In the genomic region with DNA sequence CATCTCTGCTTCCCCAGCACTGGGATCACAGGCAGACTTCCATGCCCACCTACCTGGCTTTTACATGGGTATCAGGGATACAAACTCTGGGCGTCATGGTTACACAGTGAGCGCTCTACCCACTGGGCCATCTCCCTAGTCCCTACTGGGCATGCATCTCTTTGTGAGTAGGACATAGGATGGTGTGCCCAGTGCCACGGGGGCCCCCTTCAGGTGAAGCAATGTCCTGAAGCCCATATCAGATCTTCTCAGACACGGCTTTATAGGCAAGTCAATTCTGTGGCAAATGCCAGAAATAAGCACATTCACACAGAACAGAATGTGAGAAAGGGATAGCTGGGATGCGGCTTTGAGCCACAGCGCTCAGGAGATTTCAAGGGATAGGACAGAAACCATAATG, we compare ENCODE assay signal across 23 mouse cellular contexts. TPM values are rescaled to one million over a fixed set of nuclear protein-coding genes. Genes with fewer than 3 reads are reported as not detected.
DNase-seq lines count a peak whose midpoint lies in the region; ATAC-seq and TF ChIP-seq lines count a peak whose summit lies in the region.
"Had no signal": no experiment of that assay in that cellular context is flagged by ENCODE, and none has a peak within 500 bp of the region (broad histone marks: within the 10 kb centered on the region; RNA-seq: fewer than 3 reads in every experiment).

No protein-coding gene starts in this region.

- H3K9me3 ChIP-seq in liver, embryonic 15.5 days (replicated peaks), result no peaks in the 10 kb centered on the region
- H3K9me3 ChIP-seq in forebrain, embryonic 10.5 days, result no peaks in the 10 kb centered on the region
- H3K9me3 ChIP-seq in midbrain, embryonic 13.5 days, result no peaks in the 10 kb centered on the region
- H3K9me3 ChIP-seq: hindbrain, embryonic 13.5 days; limb, embryonic 10.5 days; stomach, embryonic 15.5 days had no signal

- 72% methylated on average over 6 of the region's 6 CpGs for WGBS in thymus, adult 2 months
- 60% methylated on average over 6 of the region's 6 CpGs for WGBS in liver, embryonic 15.5 days (ENCODE audit: insufficient replicate concordance)
- 80% methylated on average over 6 of the region's 6 CpGs for WGBS in forebrain, embryonic 10.5 days
- 88% methylated on average over 6 of the region's 6 CpGs for WGBS in midbrain, embryonic 13.5 days

- no peak overlapping the region for H3K9ac ChIP-seq in liver, embryonic 15.5 days
- no peak overlapping the region for H3K9ac ChIP-seq in midbrain, embryonic 13.5 days (replicated peaks)
- H3K9ac ChIP-seq: hindbrain, embryonic 13.5 days; stomach, embryonic 15.5 days had no signal

- H3K4me3 ChIP-seq in layer of hippocampus, adult 2 months, result no peak overlapping the region
- no peak overlapping the region for H3K4me3 ChIP-seq in thymus, adult 2 months (ENCODE audit: control insufficient read depth, insufficient read depth, low read length)
- H3K4me3 ChIP-seq in liver, embryonic 15.5 days (replicated peaks), result no peak overlapping the region
- H3K4me3 ChIP-seq in forebrain, embryonic 10.5 days, result no peak overlapping the region
- H3K4me3 ChIP-seq in midbrain, embryonic 13.5 days (replicated peaks), result no peak overlapping the region
- H3K4me3 ChIP-seq: hindbrain, embryonic 13.5 days; limb, embryonic 10.5 days; myocyte; stomach, embryonic 15.5 days had no signal

- peaks cover 39% of the 10 kb centered on the region for H3K4me1 ChIP-seq in thymus, adult 2 months (replicated peaks; ENCODE audit: control insufficient read depth, insufficient read depth, low read length)
- peaks cover 33% of the 10 kb centered on the region for H3K4me1 ChIP-seq in liver, embryonic 15.5 days (replicated peaks)
- H3K4me1 ChIP-seq in forebrain, embryonic 10.5 days, result peaks cover 14% of the 10 kb centered on the region
- 0 out of 2 replicates have a peak, but pooled peaks cover 8% of the 10 kb centered on the region for H3K4me1 ChIP-seq in midbrain, embryonic 13.5 days (replicated peaks)

- H3K27ac ChIP-seq in layer of hippocampus, adult 2 months, result no peak overlapping the region
- no peak overlapping the region for H3K27ac ChIP-seq in thymus, adult 2 months (ENCODE audit: control insufficient read depth, insufficient read depth, low read length)
- no peak overlapping the region for H3K27ac ChIP-seq in liver, embryonic 15.5 days (replicated peaks)
- H3K27ac ChIP-seq in forebrain, embryonic 10.5 days, result no peak overlapping the region
- H3K27ac ChIP-seq in midbrain, embryonic 13.5 days, result no peak overlapping the region
- H3K27ac ChIP-seq: hindbrain, embryonic 13.5 days; limb, embryonic 10.5 days; stomach, embryonic 15.5 days had no signal

- TF ChIP-seq POLR2A in thymus, adult 2 months (IDR thresholded peaks at IDR 0.05; ENCODE audit: control insufficient read depth, extremely low read depth, insufficient read depth, low read length, poor library complexity), result no peak

- ATAC-seq in liver, embryonic 15.5 days (ENCODE audit: insufficient read depth), result no peak
- ATAC-seq in midbrain, embryonic 13.5 days, result no peak
- ATAC-seq: forebrain, embryonic 14.5 days; inflammation-experienced regulatory T-cells, adult 6 months; lung, postnatal 0 days; midbrain, embryonic 16.5 days had no signal

- no peaks in the 10 kb centered on the region for H3K27me3 ChIP-seq in thymus, adult 2 months (ENCODE audit: control insufficient read depth, insufficient read depth, low read length)
- H3K27me3 ChIP-seq in liver, embryonic 15.5 days, result no peaks in the 10 kb centered on the region
- peaks cover 29% of the 10 kb centered on the region for H3K27me3 ChIP-seq in forebrain, embryonic 10.5 days (ENCODE audit: poor library complexity, severe bottlenecking)
- H3K27me3 ChIP-seq in midbrain, embryonic 13.5 days, result no peaks in the 10 kb centered on the region
- H3K27me3 ChIP-seq: stomach, embryonic 15.5 days had no signal

- H3K4me2 ChIP-seq in liver, embryonic 15.5 days, result peak overlapping the region; percentile 51
- no peak overlapping the region for H3K4me2 ChIP-seq in midbrain, embryonic 13.5 days (replicated peaks)
- H3K4me2 ChIP-seq: hindbrain, embryonic 13.5 days had no signal

- DNase-seq in layer of hippocampus, adult 2 months (ENCODE audit: low spot score in 2 of 2), result no peak
- DNase-seq in layer of hippocampus, postnatal 10 days (ENCODE audit: low spot score in 2 of 2), result no peak
- DNase-seq in thymus, postnatal 4 days, result peak; percentile 60
- DNase-seq in thymus, adult 2 months, result no peak
- DNase-seq in forebrain, embryonic 10.5 days (ENCODE audit: extremely low spot score, low spot score), result no peak
- DNase-seq: cerebellum, adult 18-20 months; cerebellum, postnatal 36 days; gastrocnemius, postnatal 10 days; heart, adult 11 months; heart, postnatal 36 days; kidney, adult 8-10 months; kidney, postnatal 10 days; thymus, adult 18-20 months had no signal

- peak; percentile 29 for TF ChIP-seq CTCF in layer of hippocampus, adult 2 months (conservative IDR thresholded peaks at IDR 0.05)
- TF ChIP-seq CTCF in thymus, adult 2 months (IDR thresholded peaks at IDR 0.05; ENCODE audit: borderline replicate concordance, control insufficient read depth, extremely low read depth, insufficient read depth, low read length, poor library complexity), result no peak

- peaks cover 18% of the 10 kb centered on the region for H3K36me3 ChIP-seq in thymus, adult 2 months (ENCODE audit: control insufficient read depth, insufficient read depth, low read length)
- H3K36me3 ChIP-seq in liver, embryonic 15.5 days (replicated peaks), result no peaks in the 10 kb centered on the region
- no peaks in the 10 kb centered on the region for H3K36me3 ChIP-seq in forebrain, embryonic 10.5 days (replicated peaks)
- H3K36me3 ChIP-seq in midbrain, embryonic 13.5 days, result no peaks in the 10 kb centered on the region
- H3K36me3 ChIP-seq: hindbrain, embryonic 13.5 days; limb, embryonic 10.5 days; stomach, embryonic 15.5 days had no signal

RNA-seq across cellular contexts. Expression of a gene that starts 20.4 kb away (rescaled TPM):
- total RNA-seq in layer of hippocampus, adult 2 months (2021), result 10 to 100 TPM; 11.8 to 14.0 TPM
- total RNA-seq in layer of hippocampus, postnatal 10 days (2021), result 1 to 10 TPM; 8.7 to 9.3 TPM
- 124 and 125 TPM in 2 replicates for polyA plus RNA-seq in thymus, adult 2 months (2012; rRNA removed)
- 2.7 and 3.0 TPM in 2 replicates for polyA plus RNA-seq in liver, embryonic 15.5 days (2015; fragmentation: Nextera tagmentation; extraction: Ambion mirVana)
- 3.7 and 3.8 TPM in 2 replicates for polyA plus RNA-seq in forebrain, embryonic 10.5 days (2016; fragmentation: Nextera tagmentation; extraction: Ambion mirVana)
- 1.7 and 2.6 TPM in 2 replicates for polyA plus RNA-seq in midbrain, embryonic 13.5 days (2015; fragmentation: Nextera tagmentation; extraction: Ambion mirVana)

Comparison
In these comparisons a context has a peak if more than half of its experiments do, and no peak if none do; other contexts are left out.
1. RNA of a gene that starts 20.4 kb away (polyA plus RNA-seq): 124 to 125 TPM in thymus, adult 2 months; 3.7 to 3.8 TPM in forebrain, embryonic 10.5 days, 2.7 to 3.0 TPM in liver, embryonic 15.5 days and 1.7 to 2.6 TPM in midbrain, embryonic 13.5 days; every median in the first group is over 10 times any median in the second.